Mouse (Mus musculus) right cerebral cortex, postnatal 25 days (tissue): ENCODE results near the gene Gprc6a.

Source experiments
- DNase-seq: peaks from one replicate; pipeline ENCODE4 v3.0.0; 2022

Gene Gprc6a

DNA sequence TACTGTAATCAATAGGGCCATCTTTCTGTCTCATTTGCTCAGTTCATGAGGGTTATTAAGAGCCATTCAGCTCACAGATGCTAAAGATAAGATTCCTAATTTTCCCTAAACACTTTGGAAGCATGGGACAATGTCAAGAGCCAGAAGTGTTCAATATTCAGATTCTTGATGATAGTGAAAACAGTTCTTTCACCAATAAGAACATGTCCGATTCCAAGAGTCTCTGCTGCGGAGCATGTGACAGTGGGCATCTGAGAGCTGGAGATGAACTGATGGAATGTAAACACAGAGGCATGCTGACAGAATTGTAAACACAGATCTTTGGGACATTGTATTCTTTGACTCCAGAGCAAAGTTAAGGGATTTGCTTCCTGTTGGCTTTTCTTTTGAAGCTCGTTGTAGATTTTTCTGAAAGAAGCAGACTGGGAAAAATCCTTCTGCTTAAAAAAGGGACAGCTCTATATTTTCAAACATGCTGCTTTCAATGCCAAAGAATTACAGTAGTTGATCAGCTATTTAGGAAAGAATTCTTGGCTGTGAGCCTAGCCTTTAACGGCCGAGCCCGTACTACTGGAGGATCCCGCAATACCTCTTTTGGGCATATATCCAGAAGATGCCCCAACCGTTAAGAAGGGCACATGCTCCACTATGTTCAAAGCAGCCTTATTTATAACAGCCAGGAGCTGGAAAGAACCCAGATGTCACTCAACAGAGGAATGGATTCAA is at the start of gene Gprc6a:
Gene Gprc6a, minus strand, starts transcription at position 51 of the 726 bp plus-strand sequence.
- no peak for DNase-seq

DNA sequence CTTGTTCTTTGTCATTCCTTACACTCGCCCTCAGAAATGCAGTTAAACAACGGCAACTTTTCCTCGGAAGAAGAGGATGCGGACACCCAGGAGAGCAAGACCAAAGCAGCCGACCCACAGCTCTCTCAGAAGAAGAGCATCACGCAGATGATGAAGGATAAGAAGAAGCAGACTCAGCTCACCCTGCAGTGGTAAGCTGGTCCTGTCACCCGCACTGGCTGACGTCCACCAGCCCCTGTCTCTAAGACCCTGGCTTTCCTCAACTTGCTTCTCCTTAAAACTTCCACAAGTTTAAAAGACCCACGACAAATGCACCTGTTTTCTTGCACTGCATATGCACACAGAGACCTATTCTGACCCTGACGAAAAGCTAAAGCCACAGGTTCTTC is 47.0 kb upstream of the Gprc6a start:
- DNase-seq: peak; percentile 4

DNA sequence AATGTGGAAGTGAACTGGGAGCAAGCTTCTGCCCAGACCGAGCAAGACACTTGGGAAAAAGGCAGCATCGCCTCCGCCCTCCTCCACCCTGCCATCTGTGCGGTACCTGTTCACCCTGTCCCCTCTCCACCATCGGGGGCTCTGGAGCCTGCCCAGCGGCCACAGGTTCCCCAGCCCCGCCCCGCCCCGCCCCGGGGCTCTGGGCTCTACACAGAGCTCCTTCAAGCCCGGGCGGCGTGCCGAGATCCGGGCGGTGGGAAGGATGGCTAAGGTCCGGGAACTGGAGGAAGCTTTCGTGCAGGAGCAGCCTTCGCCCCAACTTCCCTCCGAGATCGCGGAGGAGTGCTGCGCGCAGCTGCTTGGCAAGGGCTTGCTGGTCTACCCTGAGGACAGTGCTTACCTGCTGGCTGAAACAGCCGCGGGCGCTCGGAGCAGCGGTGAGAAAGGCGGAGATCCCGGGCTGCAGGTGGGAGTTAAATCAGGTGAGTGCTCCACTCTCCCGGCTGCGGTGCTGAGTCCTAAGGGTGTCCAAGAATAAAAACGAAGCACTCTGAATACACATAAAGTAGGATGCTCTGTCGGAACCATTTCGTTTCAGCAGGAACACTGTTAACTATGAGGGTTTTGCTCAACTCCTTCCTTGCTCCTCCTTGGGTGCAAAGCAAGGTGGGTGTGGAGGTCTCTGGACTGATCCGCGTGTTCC is 46.4 kb upstream of the Gprc6a start, which contains the start of gene Rfx6:
Gene Rfx6, plus strand, starts transcription at position 209 of the 703 bp plus-strand sequence.
- DNase-seq: peak; percentile 16

DNA sequence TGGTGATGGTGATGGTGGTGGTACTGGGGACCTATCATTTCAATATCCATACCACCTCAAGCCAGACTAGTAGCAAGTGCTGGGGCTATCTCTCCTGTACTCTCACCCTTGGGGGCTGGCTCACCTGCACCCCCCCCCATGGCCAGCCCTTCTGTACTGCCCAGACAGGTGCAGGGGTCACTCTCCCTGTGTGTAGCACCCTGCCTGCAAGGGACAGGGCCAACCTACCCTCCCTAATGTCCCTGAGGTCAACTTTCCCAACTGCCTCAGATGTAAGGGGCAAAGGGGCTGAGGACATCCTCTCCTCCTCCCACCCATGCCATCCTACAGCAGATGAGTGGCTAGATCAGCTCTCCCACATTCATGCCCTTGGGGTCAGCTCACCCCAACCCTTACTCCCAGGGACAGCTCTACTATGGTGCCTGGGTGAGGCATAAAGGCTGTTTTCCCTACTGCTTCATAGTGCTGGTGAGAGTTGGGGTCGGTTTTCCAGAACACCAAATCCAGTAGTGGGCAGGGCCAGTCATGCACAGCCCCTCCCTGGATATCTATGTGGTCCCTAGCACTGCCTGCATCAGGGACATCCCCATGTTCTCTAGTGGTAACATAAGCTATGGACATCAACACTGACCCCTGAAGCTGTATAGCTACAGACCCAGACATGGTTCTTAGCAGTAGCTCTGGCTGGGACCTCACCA is 41.0 kb upstream of the Gprc6a start:
- DNase-seq: no peak

DNA sequence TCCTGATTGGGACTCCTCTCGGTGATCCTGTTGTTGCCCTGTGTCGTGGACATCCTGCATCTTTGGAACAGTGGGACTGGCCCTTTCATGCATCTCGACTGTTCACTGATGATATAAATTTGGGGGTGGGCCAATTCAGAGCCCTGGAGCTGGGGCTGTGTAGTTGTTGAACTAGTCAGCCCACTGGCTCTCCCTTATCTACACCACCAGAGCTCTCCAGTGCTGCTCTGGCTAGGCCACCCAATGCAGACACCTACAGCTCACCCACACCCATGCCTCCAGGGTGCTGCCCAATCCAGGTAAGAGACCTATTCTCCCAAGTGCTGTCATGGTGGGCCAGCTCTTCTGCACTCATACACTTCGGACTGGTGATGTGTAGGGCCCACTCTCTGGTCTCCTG is 40.3 kb upstream of the Gprc6a start:
- no peak for DNase-seq

DNA sequence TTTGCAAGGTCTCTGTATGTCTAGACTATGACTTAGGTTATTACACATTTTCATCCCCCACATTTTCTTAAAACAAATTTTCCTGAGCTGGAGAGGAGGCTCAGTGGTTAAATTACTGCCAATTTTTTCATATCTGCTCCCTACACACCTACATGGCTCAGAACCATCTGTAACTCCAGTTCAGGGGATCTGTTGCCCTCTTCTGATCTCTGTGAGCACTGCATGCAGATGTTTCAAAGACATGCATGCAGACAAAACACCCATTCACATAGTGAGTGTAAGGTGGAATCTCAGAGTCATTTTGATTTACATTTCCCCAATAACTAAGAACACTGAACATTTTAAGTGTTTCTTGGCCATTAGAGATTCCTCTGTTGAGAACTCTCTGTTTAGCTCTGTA is 38.1 kb upstream of the Gprc6a start:
- no peak for DNase-seq

DNA sequence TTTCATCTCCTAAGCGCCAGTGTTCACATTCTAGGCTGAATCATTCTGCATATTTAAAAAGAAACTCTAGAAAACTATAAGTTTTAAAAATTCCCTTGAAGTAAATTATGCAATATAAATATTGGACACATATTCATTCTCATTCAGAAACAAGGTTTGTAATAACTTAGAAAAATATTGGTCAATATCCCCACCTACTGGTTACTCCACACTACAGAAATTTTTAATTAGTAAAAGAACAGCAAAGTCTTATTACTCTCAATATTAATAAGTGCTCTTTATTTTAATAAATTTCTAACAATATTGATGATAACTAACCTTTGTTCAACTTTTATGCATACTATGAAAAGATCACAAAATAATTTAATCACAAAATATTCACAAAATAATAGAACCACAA is 26.1 kb upstream of the Gprc6a start:
- DNase-seq: no peak

DNA sequence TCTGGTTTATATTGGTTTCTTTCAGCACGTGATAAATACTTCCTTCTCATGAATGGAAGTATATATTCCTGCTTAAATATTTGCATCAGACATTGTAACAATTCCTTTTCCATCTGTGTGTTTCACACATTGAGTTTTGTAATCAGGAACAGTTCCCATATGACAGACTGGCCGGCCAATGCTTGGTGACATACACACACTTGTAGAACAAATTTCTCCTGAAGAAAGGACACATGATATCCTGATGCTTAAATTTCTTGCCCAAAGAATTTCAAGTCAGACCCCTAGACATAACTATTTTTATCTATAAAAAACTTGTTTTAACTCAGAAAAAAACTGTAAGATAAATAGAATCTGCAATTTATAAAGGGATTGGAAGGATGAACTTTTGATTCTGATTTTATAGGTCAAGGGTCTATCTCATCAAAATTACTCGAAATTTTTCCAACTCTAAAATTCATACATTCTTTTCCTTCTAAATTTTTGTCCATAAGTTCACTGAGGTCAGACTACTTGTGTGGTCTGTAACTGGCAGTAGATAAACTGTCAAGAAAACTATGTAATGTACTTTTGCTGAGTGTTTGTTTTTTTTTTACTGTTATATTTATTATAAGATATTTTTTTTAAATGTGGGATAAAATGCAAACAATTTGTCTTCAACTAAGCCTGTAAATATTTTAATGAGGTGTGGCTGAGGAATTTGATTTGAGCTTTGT is 18.4 kb upstream of the Gprc6a start:
- DNase-seq: no peak

DNA sequence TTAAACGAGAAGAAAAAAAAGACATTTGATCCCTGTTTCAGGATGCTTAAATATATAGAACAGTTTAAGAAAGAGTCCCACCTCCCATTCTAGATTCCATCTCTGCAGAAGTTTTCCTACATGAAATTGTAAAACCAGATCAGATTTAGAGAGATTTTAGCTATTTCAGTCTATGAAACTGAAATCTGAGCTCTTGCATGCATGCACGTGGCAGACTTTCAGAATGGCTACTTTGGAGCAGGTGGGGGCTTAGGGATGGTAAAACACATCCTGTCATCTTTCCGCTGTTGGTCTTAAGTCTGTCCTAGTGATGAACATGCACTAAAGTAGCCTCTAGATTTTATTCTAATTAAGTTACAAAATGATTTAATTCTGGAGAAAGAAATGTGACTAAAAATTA is 10.1 kb downstream of the Gprc6a start:
- no peak for DNase-seq

DNA sequence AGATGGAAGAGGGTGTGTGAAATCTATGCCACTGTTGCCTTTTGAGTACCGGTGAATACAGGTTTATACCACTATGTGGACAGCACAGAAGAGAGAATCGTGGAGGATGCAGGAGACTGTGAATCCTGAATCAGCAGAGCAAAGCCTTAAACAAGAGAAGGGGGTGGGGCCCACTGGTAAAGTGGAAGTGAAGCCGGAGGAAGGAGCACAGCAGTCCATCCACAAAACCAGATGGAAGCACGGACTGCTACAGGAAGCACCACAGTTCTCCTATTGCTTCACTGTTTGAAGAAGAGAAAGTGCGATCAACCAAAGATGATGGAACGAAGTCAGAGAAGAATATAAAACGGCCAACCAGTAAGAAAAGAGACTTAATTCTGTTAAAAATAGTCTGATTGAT is 11.1 kb downstream of the Gprc6a start:
- no peak for DNase-seq

DNA sequence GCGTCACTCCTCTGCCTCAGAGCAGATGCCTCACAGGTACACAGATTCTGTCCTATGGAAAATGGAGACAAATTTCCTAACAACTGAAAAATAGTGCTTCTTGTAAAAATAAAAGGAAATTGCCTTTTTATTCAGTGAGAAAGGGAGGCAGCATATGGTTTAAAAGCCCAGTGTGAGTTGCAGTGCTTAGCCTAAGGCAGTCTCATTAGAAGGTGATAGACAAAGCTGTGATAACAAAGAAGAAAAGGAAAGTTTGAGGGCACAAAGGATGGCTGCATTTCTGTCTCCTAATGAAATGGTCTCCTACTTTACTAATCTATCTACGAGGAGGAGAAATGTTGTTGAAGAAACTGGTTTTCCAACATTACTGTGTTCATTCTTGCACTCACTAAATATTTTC is 12.7 kb downstream of the Gprc6a start:
- no peak for DNase-seq

DNA sequence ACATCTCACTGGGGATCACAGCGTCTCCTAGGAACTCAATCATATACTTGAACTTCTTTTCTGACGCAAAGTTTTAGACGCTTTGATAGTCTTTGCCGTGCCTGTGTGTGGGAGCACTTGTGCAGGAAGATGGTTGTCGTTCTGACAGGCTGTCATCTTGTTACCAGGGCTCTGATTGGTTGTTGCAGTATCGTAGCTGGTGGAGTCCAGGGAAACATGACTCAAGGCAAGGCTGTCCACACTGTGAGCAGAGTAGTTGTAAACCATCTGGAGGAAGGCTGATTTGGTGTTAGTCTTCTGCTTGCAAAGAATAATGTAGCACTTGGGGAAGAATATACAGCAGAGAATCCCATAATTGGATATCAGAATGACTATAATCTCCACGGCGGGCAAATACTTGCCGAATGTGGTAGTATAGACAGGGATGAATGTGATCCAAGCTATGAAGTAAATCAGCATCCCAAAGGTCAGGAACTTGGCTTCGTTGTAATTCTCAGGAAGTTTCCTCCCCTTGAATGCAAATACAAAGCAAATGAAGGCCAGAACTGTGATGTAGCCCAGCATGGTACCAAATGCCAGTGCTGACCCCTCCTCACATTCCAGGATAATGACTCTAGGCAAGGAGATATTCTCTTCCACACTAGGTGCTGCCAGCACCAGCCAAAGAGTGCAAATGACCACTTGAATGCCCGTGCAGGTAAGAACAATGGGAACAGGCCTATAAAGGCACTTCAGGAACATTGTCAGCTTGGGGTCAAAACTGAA is 16.3 kb downstream of the Gprc6a start:
- DNase-seq: no peak

DNA sequence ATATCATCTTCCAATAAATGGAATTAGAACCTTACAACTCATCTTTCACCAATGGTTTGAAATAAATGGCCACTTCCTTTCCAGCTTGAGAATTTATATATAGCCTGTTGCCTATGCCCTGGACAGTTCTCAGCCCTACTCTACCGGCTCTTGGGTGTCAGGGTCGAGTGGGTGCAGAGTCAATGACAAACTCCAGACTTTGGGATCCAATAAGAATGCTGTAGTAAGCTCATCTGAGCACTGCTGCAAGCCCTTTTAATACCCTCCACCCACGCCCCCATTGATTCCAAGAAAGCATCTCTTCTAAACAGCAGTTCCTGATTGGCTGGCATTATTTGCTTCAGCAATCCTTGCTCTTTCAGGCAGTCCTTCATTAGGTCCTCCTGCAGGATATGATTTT is 17.8 kb downstream of the Gprc6a start:
- no peak for DNase-seq

DNA sequence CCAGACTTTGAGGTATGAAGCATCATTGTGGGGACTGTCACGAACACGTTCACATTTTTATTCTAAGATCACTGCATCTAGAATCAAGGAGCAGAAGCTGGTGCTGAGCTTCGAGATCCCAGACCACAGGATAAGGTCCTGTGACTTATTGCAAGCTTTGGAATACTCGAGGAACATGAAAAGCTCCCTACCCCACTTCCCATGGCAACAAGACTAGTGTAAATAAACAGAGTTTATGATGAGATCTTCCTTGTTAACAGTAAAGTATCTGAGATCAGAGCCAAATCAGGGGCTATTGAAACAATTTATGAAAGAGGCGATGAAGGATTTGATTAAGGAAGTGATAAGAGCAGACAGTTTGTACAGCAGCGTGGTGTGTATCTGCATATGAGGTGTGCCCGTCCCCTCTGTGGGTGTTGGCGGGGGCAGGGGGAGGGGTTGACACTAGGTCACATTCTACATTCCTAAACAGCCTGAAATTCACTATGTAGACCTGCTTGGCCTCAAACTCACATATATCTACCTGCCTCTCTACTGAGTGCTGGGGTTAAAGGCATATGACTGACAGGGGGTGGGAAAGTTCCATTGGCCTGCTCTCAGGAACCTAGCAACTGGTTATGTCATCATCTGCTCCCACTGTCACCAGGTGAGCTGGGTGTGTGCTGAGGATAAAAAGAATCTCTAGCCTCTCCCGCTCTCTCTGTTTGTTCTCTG is 19.1 kb downstream of the Gprc6a start:
- DNase-seq: no peak

DNA sequence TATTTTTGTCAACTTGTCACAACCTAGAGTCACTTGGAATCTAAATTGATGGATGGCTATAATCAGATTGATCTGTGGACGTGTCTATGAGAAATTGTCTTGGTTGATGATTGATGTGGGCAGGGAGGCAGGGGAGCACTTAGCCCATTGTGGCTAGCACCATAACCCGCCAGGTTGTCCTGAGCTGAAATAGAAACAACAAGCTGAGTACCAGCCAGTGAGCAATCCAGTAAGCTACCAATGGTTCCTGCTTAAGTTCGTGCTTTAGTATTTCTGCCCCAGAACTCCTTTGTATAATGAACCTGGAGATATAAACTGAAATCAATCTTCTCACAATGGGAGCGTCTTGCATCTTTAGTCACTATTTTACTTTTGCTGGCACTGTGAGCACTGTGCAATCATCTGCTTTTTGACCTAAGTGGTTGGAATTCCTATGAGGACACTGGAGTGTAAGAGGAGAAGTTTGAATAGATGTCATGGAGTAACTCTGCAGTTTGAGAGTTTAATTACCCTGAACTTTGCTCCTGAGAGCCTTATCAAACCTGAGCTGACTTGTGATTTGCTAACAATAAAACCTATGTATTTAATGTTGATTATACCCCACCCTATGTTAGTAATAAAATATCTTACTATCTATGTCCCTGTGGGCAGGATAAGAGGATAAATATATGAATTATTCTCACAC is 21.4 kb downstream of the Gprc6a start:
- no peak for DNase-seq

DNA sequence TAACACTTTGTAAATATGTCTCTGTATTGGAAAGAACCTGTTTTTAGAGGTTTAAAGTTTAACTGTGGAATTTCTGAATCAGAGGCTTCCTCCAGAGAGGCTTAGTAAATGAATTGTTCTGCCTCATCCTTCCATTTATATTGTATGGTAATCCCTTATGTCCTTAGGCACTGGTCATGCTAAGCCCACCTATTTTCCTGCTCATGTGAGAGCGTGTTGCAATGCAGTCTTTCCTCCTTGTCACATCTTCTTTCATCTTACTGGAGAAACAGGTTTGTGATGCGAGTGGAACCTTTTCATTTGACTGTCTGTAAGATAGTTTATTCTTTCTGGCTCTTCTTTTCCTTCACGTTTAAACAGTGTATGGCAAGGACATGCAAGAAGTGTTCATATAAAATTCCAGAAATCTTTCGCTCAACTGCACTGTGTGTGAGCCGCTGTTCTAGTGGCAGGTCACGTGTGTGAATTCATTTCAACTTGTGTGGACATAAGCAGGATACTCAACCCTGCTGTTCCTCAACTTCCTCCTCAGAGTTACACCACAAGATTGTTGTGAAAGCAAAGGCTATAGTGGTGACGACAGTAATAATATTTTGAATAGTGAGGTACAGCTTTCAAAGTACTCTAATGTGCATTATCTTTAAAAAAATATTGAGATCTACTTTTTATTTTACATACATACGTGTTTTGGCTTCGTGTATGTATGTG is 34.2 kb downstream of the Gprc6a start:
- DNase-seq: no peak

DNA sequence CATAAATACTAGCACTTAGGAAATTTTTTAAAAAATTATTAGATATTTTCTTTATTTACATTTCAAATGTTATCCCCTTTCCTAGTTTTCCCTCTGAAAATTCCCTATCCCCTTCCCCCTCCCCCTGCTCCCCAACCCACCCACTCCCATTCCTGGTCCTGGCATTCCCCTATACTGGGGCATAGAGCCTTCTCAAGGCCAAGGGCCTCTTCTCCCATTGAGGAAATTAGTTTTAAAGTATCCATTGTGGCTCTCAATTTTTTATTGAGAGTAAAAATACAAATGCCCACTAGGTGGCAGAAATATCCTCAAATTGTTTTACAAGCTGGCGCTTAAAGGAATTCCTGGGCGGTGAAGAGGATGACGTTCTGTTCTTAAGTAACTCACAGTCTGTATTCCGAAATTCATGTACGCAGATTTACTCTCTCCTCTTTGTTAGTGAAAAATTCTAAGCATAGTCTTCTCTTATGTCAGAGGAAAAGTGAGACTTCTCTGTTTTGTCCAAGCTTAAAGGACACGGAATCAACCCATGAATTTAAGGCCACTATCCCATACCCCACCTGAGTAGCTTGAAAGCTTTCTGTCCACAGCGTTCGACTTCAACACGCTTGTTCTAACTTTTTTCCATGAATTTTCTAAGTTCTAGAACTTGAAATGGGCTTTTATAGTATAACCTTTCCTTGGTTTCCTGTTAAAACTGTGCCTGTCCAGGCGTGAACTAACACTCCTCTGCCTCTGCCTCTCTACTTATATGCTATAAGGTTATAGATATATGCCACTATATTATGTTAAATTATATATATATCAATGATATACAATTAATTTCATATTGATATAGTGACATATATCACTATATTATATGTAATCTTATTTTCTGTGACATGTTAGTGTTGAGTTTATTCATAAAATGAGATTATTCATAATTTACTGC is 36.0 kb downstream of the Gprc6a start:
- DNase-seq: no peak

DNA sequence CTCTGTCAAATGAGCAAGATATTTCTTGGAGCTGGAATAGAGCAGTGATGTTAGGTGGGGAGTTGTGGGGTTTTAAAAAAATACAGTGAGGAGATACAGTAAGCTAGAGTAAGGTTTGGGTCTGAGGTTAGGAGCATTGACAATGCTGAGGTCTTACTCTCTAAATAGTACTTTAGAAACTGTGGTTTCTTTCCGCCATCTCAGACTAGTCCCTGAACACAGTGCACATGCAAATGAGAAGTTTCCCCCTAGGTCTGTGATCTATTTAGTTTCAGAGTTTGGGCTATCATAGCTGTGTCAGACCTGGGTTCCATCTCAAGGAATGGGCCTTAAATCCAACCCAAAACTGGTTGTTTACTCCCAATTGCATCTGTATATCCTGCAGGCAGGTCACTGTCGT is 39.7 kb downstream of the Gprc6a start:
- DNase-seq: no peak

DNA sequence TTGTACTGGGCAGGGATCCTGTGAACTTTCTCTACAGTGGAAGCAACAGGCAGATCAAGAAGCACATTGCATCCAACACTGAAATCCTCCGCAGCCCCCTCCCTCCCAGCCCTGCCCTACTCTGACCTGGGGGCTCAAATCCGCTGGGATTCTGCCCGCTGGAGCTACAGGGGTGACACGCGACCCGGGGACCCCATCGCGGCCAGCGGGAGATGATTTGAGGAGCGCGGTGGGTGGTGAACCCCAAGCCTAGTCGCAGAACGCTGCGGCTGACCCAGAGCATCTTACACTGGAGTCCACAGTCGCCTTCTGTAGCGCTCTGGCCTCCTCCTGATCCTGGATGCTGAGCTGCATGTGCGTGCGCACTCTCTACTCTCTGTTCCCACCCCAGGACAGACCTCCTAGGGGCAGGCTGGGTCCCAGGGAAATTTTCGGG is 41.1 kb downstream of the Gprc6a start, which contains the start of gene Fam162b:
Gene Fam162b, minus strand, starts transcription at position 379 of the 436 bp plus-strand sequence.
- DNase-seq: no peak
